Mouse (Mus musculus): ENCODE data around the gene Arsk.
A peak's percentile ranks its signal among the peaks of the same experiment; 100 is the strongest.

The Arsk gene

DNA sequence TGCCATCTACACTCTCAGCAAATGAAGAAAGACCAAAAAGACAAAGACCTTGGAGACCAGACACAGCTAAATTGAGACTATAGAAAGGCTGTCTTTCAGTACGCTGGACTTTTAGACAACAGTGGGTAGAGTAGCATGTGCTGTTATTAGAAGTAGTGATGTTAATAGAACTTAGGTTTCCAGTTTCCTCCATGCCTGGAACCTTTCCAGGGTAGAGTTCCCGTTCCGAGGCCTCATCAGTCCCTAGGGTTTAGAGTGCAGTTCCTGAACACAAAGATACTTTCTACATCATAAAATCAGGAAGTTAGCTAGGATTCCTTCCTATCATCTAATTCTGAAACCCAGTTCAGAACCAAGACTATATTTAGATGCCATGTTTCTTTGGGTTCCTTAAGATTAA is 73.9 kb downstream of the Arsk start:
- DNase-seq (ENCODE audit: low read depth, low spot score), result no peak

DNA sequence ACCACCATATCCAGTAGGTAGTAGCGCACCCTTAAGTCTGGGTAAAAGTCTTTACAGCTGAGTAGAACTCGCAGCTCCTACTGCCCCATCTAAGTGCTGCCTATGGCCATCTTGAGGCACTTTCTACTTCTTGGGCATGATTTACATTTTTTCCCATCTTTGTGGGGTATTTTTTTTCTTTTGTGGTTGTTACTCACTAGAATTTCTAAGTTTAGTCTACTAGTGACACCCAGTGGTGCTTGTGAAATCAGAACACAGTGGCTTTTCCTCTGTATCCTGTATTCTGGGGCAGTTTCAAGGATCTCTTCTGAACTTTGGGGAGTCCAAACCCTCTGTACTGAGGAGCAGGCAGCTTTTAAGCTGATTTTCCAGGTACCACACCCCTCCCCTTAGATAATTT is 76.7 kb downstream of the Arsk start:
- no peak for DNase-seq (ENCODE audit: low read depth, low spot score)

DNA sequence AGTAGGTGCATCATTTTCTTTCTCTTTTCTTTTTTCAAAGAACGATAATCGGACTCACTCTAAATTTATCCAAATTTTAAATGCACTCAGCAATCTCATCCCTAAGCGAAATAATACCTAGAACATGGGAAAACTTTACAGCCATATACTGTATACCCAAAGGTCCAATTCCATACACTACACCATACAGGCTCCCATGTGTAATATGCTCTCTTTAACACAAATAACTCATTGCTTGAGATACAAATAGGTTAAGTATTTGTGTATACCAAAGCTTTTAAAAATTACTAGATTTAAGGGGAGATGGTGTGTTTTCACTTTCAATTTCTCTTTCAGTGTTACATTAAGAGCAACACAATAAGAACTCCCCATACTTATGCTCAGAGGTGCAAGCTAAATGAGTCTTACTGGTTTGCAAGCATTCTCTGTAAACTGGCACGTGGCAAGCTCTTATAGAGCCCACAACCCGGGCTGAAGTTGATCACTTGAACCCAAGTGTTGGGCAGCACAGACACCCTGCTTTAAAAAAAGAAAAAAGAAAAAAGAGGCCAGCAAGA is 79.5 kb downstream of the Arsk start:
- no peak for DNase-seq (ENCODE audit: low read depth, low spot score)

DNA sequence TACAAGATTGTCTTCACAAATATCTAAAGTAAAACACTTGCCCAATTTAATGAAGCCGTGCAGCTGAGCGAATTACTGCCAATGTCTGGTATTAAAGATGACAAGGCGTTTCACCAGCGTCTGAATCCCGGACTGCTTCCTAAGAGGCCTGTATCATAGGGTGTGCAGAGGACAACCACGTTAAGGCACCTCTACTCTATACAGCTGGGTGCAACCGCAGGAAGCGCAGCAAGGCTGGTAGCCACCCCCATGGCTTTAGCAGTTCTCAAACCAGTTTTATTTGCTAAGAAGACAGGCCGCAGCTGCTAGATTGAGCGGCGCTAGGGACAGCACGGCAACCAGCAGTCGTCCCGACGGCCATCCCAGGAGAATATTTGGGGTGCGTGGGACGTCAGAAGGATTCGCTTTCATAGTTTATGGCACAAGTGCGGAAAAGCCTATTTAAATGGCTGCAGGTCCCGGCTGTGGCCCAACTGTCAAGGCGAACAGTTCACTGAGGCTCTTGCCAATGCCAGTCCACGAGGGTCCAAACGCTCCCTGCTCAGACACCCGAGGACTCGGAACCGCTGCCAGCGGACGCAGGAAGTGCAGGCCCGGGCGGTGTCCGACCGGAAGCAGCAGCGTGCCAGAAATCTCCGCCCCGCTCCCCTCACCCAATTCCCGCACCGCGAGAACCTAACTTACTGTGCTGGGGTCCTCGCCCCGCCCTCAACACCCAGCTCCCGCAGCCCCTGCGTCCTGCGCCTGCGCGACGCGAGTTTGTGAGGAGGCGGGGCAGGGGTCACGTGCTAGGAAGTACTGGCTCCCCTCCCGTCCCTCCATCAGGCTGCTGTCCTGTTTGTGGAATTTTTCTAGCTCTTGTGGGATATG is 80.3 kb downstream of the Arsk start, which contains the start of gene Rfesd:
Gene Rfesd (minus strand): TSS at position 746 of the 870 bp plus-strand sequence.
- peak; percentile 99 for DNase-seq (ENCODE audit: low read depth, low spot score)

DNA sequence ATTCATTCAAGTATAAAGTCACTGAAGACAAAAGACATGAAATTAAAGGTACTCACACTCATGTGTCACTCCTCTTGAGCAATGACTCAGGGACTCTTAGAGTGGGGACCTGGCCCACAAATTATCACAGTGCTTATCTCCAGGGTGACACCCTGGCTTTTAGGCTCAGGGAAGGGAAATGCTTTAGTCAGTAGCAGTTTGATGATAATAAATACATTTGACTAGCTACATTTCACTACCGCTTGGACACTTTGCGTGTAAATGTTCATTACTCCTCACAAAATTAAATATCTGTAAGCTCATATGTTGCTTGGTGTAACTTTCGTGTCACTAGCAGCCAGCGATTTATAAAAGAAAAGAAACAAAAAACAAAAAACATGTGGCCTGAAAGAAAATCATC is 81.0 kb downstream of the Arsk start:
- DNase-seq (ENCODE audit: low read depth, low spot score), result peak; percentile 8

DNA sequence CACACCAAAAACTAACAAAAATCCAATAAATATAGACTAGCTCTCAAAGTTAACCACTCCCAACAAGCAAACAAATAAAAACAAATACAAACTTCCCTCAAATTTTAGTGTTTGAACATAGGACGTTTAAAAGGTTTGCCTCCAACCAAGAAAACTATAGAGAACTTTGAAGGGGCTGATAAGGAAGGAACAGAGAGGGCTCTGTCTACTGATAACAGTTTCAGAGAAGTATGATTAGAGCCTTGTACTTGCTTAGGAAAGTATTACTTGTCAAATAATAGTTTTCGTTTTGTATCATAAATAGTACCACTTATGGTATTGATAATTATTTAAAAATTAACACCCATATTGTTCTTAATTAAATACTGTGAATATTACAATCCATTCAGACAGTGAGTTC is 83.9 kb downstream of the Arsk start:
- DNase-seq (ENCODE audit: low read depth, low spot score), result no peak
